Mouse (Mus musculus): Measurements from ENCODE around the gene Olfr340.
"Not testable (repeated sequence)": the region's sequence is repeated elsewhere in the genome, so short reads cannot be mapped to it uniquely, and the experiment has no call there.

Gene Olfr340

GRCm38 (mm10) chr2:36452287-36452686, at the start of gene Olfr340:
Gene Olfr340, plus strand, starts transcription at chr2:36452587.
- DNase-seq (ENCODE audit: low read depth, low spot score) = no peak

GRCm38 (mm10) chr2:36415174-36415573, 37.2 kb upstream of the Olfr340 start:
- not testable (repeated sequence) for DNase-seq (ENCODE audit: low read depth, low spot score)

GRCm38 (mm10) chr2:36415591-36415990, 36.8 kb upstream of the Olfr340 start:
- DNase-seq (ENCODE audit: low read depth, low spot score) = not testable (repeated sequence)

GRCm38 (mm10) chr2:36418647-36419046, 33.7 kb upstream of the Olfr340 start, which contains the start of gene Olfr339:
Gene Olfr339, plus strand, starts transcription at chr2:36418947.
- DNase-seq (ENCODE audit: low read depth, low spot score) = no peak

- no peak for DNase-seq (ENCODE audit: low read depth, low spot score)
Observed at GRCm38 (mm10) chr2:36473634-36474033, 21.2 kb downstream of the Olfr340 start.

GRCm38 (mm10) chr2:36482368-36482767, 30.0 kb downstream of the Olfr340 start, which contains the start of gene Olfr341:
Gene Olfr341, minus strand, starts transcription at chr2:36482468.
- no peak for DNase-seq (ENCODE audit: low read depth, low spot score)
